Mouse (Mus musculus) ovary, postnatal 36 days (tissue): ENCODE results near the gene Plscr1.

ENCODE experiments used
- DNase-seq: peaks from one replicate; pipeline ENCODE4 v3.0.0; 2022; ENCODE audit warnings: low spot score, mixed read lengths

Gene Plscr1

DNA sequence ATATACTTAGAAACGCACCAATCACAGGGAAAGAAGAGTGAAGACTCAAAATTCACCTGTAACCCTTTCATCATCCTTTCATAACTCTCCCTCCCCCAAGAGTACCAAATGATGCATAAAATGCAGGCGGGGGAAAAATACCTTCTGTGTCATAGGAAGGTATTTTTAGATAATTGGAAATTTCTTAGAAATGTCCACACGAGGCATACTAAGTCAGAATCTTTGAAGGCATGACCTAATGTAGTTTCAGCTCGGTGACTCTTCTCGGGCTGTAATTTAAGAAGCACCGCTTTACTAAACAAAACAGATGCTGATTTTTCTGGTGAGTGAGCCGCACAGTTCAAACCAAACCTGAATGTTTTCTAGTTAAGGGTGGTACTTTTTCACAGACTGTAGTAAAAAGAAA, at the start of gene Plscr1:
Plscr1 (plus strand) TSS at position 304 of the 406 bp plus-strand sequence.
- DNase-seq, result no peak

- DNase-seq, result no peak
Observed at GRCm38 (mm10) chr9:92204397-92204796, 45.2 kb upstream of the Plscr1 start.

DNA sequence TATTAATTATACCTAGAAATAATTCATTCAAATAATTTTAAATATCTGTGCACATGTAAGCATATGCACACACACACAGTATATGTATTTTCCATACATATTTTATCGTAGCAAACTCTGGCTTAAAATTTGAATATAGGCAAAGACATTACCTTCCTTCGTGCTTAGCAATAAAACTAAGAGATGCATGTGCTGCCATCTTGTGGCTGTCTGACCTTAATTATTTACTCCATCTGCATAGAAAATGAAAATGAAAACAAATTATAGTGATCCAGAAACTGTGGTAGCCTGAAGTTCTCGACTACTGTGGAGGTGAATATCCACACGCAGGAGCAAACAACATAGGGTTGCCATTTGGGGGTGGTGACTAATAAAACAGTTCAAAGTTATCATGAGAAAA, 42.2 kb upstream of the Plscr1 start:
- DNase-seq, result peak; percentile 5

DNA sequence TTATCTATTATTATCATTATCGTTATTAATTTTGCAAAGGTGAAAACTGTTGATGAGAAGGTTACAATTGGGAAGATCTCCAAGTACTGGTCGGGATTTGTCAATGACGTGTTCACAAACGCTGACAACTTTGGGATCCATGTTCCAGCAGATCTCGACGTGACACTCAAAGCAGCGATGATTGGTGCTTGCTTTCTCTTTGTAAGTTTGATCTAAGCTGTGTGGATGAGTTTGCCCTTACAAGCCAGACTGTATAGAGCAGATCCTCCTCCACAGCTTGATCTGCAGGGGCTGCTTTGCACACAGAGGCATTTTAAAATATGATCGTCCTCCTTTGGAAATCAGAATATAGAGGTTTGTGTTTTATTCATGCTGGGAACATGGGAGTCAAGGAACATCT, 41.8 kb upstream of the Plscr1 start:
- DNase-seq, result no peak

- DNase-seq, result no peak
Observed at GRCm38 (mm10) chr9:92209850-92210249, 39.7 kb upstream of the Plscr1 start.

GRCm38 (mm10) chr9:92210386-92210967, 39.1 kb upstream of the Plscr1 start:
- DNase-seq, result no peak

- DNase-seq, result no peak
Observed at GRCm38 (mm10) chr9:92211048-92211447, 38.5 kb upstream of the Plscr1 start.

DNA sequence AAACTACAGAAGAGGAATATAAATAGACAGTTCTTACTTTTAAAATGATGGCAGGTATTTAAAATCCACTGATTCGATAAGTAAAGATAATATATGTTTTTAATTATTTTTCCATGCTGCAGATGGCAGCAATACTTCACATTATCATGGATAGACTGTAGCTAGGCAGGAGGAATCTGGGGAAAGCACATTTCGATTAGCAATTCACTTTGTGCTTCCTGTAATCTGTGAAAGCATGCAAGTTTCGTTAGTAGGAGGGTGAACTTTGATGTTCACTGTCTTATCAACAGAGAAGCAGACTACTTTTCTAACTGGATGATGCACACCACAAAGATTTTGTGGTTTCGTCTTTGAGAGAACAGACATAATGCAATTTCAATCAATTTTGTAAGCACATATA, 32.1 kb upstream of the Plscr1 start:
- DNase-seq, result no peak

DNA sequence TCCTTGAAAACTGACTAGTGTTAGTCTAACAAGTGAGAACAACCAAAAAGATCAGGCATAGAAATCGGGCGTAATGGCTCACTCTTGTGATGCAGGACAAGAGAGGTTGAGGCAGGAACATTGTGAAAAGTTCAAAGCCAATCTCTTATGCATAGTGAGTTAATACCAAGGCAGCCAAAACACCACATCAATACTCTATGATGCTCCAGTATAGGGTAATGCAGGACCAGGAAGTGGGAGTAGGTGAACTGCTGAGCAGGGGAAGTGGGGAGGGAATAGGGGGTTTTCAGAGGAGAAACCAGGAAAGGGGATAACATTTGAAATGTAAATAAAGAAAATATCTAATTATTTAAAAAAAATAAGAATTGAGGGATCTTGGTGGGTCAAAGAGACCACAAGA, 31.7 kb upstream of the Plscr1 start:
- DNase-seq, result no peak

DNA sequence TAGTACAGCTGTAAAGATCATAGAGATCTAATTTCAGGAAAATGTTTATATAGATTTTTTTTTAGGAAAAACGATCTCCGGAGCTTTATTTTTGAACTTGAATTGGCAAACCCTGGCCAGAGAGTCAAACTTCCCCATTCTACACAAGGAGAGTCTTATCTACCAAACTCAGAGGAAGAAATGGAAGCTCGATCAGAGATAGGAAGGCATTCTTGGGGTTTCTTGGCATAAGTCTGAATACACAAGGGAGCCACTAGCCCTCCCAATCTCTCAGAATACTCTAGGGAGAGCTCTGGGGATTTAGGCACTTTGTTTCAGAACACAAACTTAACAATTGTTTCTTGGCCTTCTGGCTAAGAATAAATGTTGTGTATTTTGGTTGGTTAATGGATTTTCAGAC, 29.4 kb upstream of the Plscr1 start:
- no peak for DNase-seq

- DNase-seq, result no peak
Observed at GRCm38 (mm10) chr9:92221480-92221879, 28.1 kb upstream of the Plscr1 start.

GRCm38 (mm10) chr9:92224598-92225231, 24.8 kb upstream of the Plscr1 start:
- DNase-seq, result no peak

- no peak for DNase-seq
Observed at GRCm38 (mm10) chr9:92226127-92226655, 23.4 kb upstream of the Plscr1 start.

DNA sequence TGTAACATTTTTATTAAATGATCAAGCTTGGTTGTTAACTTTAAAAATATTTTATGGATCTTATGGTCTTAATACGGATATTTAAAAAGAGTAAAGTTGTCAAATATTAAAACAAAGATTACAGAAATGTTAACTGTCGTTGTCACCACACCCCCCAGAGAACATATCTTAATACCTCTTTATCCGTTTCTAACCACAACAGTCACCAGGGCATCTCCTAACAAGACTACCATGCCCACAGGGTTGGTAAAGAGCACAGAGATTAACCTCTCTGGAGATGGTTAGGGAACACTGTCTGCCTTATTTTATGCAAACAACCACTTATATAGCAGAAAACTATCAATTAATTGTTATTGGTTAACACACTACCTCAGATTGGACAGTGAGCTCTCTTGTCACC, 22.8 kb upstream of the Plscr1 start:
- no peak for DNase-seq

- no peak for DNase-seq
Observed at GRCm38 (mm10) chr9:92228867-92229832, 20.4 kb upstream of the Plscr1 start.

- DNase-seq, result no peak
Observed at GRCm38 (mm10) chr9:92229833-92230205, 19.7 kb upstream of the Plscr1 start.

DNA sequence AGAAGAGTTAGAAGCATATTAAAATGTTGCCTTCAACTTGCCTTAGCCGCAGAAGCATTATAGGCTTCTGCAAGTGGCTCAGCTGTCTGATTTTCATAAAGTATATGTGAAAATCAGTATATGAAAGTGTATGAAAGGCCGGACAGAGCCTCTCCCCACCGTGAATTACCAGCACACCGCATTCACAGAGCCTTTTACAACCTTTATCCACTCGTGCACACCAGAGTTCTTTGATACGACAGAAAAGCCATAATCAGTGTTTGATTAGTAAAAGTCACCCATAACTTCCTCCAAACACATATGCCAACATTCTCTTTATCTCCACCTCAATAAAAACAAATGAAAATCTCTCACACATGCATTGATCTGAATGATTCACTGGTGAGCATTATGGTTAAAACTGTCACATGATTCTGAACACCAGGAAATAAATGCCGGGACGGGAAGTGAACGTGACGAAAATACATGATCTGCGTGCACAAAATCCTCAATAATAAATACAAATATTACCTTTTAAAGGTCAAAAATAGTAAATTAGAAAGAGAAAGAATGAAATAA, 14.6 kb upstream of the Plscr1 start:
- no peak for DNase-seq

- no peak for DNase-seq
Observed at GRCm38 (mm10) chr9:92248773-92249446, 640 bp upstream of the Plscr1 start.

- DNase-seq, result peak; percentile 75
Observed at GRCm38 (mm10) chr9:92249987-92250772, 630 bp downstream of the Plscr1 start.

DNA sequence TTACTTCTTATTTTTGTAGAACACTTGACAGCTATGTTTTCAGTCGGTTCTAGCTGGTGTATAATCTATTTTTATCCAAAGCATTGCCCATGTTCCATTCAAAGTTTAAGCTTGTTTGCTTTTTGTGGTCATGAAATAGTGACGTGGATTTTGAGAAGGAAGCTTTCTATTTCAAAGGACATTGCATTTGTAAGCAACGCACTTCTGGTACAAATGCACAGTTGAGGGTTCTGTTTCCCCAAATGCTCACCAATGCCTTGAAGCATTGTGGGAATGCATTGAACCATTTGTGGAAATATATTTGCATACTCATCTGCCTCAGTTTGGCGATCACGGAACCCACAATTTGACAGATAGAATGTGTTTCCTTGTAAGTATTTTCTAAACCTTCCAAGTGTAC, 3.2 kb downstream of the Plscr1 start:
- DNase-seq, result no peak
